Mouse (Mus musculus): ENCODE data around the gene Ppm1h. TPM values are rescaled to one million over a fixed set of nuclear protein-coding genes. Genes with fewer than 3 reads are reported as not detected.

Gene Ppm1h
- polyA plus RNA-seq, 1 experiment: 13.4 TPM

DNA sequence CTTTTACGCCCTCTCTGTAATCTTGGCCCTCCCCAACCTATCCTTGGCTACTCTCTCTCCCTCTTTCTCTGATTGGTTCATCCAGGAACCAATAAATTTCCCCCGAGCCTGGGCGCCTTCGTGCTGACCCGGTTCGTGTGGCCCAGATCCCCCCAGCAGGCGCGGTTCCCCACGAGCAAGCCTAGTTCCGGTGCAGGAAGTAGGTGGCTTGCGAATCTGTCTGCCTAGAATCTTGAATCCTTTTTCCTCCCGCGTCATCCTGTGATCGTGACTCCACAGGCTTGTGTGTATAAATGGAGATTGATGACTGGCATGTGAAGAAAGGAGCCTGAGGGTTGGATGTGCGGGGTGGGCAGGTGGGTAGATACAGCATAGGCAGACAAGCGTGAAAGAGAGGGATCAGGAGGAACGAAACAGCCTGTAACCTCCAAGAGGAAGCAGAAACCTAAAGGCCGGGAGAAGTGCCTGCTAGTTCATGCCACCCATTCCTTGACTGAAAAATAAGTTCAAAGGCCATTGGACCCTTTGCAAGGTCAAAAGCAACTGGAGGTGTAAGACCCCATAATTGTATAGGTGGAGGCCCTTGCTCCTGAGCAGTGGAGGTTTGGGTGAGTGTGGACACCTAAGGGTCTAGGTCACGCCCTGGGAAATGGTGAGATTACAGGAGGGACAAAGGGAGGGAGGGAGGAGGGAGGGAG, 2.0 kb downstream of the Ppm1h start:
- peak; percentile 74 for DNase-seq (ENCODE audit: low read depth)

DNA sequence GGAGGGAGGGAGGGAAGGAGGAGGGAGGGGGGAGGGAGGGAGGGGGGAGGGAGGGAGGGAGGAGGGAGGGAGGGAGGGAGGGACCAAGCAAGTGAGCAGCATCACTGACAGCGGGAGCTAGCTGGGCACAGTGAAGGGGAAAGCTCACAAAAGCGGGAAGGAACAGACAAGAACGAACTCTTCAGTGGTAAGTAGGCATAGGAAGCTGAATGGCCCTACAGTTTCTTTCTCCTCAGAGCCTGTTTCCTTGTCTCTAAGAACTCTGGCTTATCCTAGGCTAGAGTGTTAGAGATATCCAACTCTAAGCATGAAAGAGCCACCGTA, 2.5 kb downstream of the Ppm1h start:
- TF ChIP-seq POLR2A (IDR thresholded peaks at IDR 0.05; ENCODE audit: borderline replicate concordance, extremely low read depth, insufficient read depth, insufficient read length, poor library complexity, severe bottlenecking) (no peak), CTCF (IDR thresholded peaks at IDR 0.05; ENCODE audit: borderline replicate concordance, extremely low read depth, insufficient read depth, insufficient read length) (no peak)
- DNase-seq (ENCODE audit: low read depth): peak; percentile 28

More for the DNA sequence above, 2.0 kb downstream of the Ppm1h start:
- no peak for TF ChIP-seq CTCF (IDR thresholded peaks at IDR 0.05; ENCODE audit: borderline replicate concordance, extremely low read depth, insufficient read depth, insufficient read length)
- TF ChIP-seq POLR2A (IDR thresholded peaks at IDR 0.05; ENCODE audit: borderline replicate concordance, extremely low read depth, insufficient read depth, insufficient read length, poor library complexity, severe bottlenecking): no peak

DNA sequence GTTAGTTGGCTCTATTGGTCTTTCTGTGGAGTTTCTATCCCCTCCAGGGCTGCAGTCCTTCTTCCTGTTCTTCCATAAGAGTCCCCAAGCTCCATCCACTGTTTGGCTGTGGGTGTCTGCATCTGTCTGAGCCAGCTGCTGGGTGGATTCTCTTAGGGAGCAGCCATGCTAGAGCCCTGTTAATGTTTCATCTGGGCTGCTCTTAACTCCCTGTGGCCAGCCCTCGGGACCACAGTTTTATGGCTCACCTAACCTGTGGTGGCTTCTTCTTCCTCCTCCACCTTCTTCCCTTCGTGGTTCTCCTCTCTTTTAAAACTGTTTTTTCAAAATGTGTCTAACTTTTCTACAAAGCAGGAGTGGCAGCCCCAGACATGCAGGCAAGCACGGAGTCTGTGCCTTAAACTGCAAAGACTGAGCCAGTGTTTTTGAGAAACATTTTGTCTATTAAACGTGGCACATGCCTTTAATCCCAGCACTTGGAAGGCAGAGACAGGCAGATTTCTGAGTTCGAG, 5.3 kb downstream of the Ppm1h start:
- no peak for DNase-seq (ENCODE audit: low read depth)
- no peak for TF ChIP-seq CTCF (IDR thresholded peaks at IDR 0.05; ENCODE audit: borderline replicate concordance, extremely low read depth, insufficient read depth, insufficient read length)
- no peak for TF ChIP-seq POLR2A (IDR thresholded peaks at IDR 0.05; ENCODE audit: borderline replicate concordance, extremely low read depth, insufficient read depth, insufficient read length, poor library complexity, severe bottlenecking)

DNA sequence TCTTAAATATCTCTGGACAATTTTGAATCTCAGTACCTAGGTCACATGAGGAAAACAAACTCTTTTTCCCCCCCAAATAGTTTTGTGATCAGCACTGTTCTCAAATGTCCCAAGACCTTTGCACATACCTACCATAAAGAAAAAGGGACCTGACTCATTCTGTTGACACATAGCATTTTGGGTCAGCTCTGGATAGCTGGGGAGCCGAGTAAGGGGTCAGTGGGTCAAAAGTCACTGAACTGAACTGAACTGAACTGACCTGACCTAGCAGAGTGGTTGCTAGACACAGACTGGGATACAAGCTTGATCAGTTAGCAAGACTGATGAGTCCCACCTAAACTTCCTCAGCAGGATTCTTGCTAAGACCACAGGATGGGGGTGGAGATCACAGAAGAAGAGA, 6.7 kb downstream of the Ppm1h start:
- no peak for TF ChIP-seq POLR2A (IDR thresholded peaks at IDR 0.05; ENCODE audit: borderline replicate concordance, extremely low read depth, insufficient read depth, insufficient read length, poor library complexity, severe bottlenecking)
- no peak for TF ChIP-seq CTCF (IDR thresholded peaks at IDR 0.05; ENCODE audit: borderline replicate concordance, extremely low read depth, insufficient read depth, insufficient read length)
- DNase-seq (ENCODE audit: low read depth): no peak

DNA sequence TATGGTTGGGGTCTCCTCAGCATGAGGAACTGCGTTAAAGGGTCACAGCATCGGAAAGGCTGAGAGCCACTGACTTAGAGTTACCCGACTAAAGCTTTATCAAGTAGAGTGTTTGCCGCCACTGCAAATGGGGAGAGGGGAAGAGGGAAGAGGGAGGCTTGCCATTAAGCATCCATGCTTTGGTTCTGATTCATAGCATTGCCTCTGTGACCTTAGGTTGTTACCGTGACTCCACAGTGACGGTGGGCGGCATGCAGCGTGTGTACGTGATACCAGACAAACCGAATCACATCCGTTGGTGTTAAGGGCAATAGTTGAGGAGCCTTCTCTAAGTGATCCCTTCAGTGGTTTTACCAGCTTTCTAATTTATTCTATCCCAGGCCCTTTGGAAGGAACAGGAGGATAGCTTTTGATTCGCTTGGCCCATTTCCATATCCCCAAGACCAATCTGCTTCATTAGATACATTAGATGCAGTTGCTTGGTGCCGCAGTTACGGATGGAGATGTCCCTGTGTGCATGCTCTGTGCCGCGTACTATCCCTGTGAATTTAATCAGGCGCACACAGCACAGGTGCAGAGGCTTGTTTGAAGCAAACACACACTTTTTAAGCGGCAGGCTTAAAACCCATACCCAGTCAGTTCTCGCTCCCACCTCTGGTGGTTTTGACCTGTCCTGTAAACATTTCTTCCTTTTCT, 7.4 kb downstream of the Ppm1h start:
- no peak for TF ChIP-seq CTCF (IDR thresholded peaks at IDR 0.05; ENCODE audit: borderline replicate concordance, extremely low read depth, insufficient read depth, insufficient read length)
- TF ChIP-seq POLR2A (IDR thresholded peaks at IDR 0.05; ENCODE audit: borderline replicate concordance, extremely low read depth, insufficient read depth, insufficient read length, poor library complexity, severe bottlenecking): no peak
- peak; percentile 36 for DNase-seq (ENCODE audit: low read depth)

DNA sequence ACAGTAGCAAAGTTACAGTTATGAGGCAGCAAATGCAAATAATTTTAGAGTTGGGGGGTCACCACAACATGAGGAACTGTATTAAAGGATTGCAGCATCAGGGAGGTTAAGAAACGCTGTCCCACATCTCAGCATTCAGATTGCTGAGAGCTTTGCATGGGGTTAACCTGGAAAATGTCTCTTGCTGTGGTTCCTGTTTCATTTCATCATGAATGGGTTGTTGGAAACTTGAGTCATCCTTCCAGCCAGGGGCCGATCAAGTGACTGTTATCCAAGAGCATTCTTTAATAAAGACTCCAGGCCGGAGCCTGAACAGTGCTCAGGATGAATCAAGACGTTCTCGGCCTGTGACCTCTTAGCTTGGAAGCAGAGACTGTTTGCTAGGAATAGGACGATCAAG, 12.1 kb downstream of the Ppm1h start:
- DNase-seq (ENCODE audit: low read depth): no peak
- TF ChIP-seq POLR2A (IDR thresholded peaks at IDR 0.05; ENCODE audit: borderline replicate concordance, extremely low read depth, insufficient read depth, insufficient read length, poor library complexity, severe bottlenecking) (no peak), CTCF (IDR thresholded peaks at IDR 0.05; ENCODE audit: borderline replicate concordance, extremely low read depth, insufficient read depth, insufficient read length) (no peak)

DNA sequence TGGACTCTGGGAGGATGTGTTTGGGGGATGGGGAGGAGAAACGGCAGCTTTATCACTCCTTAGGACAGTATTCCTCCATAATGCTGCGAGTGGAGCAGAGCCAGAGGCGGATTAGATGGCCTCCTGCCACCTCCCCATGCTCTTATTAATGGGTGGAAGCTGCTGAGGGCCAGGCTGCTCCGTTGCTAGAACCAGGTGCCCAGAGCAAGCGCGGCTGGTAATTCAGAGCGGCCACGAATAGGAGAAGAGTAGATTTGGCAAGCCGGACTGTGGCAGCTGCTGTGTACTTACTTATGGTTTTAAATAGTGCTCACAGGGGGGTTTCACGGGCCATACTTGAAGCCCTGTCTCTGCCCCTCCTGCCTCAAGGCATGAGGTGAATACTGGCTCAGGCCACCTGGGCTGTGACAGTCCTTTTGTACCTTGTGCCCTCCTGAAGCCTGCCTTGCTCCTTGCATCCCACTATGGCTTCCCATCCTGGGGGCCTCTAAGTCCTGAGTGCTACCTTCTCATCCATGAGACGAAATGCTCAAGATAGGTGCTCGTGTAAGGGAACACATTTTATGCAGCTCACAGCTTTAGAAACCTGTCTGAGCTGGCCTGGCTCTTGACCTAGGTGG, 14.7 kb downstream of the Ppm1h start:
- TF ChIP-seq POLR2A (IDR thresholded peaks at IDR 0.05; ENCODE audit: borderline replicate concordance, extremely low read depth, insufficient read depth, insufficient read length, poor library complexity, severe bottlenecking) (no peak), CTCF (IDR thresholded peaks at IDR 0.05; ENCODE audit: borderline replicate concordance, extremely low read depth, insufficient read depth, insufficient read length) (no peak)
- peak; percentile 79 for DNase-seq (ENCODE audit: low read depth)

DNA sequence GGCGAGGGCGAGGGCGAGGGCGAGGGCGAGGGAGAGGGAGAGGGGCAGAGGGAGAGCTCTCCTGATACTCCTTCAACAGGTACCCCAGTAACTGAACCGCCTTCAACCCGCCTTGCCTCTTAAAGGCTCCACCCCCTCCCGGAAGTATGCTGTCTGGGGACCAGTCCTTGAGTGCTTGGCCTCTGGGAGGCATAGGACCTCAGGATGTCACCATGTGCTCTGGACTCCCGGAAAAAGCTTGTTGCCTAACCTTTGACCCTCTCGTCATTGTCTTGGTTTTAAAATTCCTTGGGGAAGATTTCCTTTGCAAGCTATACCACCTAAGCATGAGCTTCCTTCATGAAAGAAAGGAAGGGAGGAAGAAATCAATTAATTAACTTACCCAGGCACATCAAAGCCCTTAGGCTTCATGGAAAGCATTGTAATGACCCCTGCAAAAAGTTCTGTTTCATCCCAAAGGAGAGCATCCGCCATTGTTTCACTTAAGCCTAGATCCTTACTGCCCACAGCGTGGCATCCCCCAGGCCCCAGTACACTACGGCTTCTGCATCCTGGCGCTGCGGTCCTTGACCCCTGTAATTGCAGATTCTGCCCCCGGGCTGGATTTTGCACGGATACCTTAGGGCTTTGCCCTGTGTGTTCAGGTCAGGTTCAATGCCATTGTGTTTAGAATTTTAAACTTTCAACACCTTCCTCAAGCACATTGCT, 15.5 kb downstream of the Ppm1h start:
- DNase-seq (ENCODE audit: low read depth): no peak
- TF ChIP-seq CTCF (IDR thresholded peaks at IDR 0.05; ENCODE audit: borderline replicate concordance, extremely low read depth, insufficient read depth, insufficient read length): no peak
- no peak for TF ChIP-seq POLR2A (IDR thresholded peaks at IDR 0.05; ENCODE audit: borderline replicate concordance, extremely low read depth, insufficient read depth, insufficient read length, poor library complexity, severe bottlenecking)

DNA sequence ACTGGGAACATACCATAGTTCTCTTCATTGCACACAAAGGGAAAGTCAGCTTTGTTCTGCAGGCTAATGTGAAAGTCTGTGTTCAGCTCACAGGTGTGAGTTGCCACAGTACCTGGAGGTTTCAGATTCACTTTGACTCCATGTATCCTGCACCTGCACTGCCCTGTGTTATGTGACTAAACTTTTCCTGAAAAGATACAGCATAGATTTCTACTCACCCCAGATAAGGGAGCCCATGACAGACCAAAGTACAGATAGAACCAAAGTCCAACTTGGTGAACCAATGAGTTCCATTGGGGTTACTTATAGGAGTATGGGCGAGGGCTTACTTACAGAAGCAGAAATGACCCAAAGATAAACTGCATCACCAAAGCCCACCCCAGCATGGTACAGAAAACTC, 17.8 kb downstream of the Ppm1h start:
- TF ChIP-seq POLR2A (IDR thresholded peaks at IDR 0.05; ENCODE audit: borderline replicate concordance, extremely low read depth, insufficient read depth, insufficient read length, poor library complexity, severe bottlenecking) (no peak), CTCF (IDR thresholded peaks at IDR 0.05; ENCODE audit: borderline replicate concordance, extremely low read depth, insufficient read depth, insufficient read length) (no peak)
- DNase-seq (ENCODE audit: low read depth): no peak

DNA sequence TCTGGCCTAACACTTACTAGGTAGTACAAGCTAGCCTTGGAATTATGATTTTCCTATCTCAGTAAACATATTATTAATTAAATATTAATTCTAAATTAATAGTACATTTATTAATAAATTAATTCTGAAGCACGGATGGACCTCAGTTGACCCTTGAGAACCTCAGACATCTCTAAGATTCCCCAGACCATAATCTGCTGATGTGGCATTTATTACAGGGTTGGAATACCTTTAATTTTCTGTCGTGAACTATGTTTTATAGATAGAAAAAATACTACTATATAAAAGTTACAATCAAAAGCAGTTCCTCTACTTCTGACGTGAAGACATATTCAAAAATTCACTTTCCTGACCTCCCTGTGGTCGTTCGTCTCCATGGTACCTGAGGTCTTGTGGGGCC, 19.8 kb downstream of the Ppm1h start:
- no peak for TF ChIP-seq POLR2A (IDR thresholded peaks at IDR 0.05; ENCODE audit: borderline replicate concordance, extremely low read depth, insufficient read depth, insufficient read length, poor library complexity, severe bottlenecking)
- TF ChIP-seq CTCF (IDR thresholded peaks at IDR 0.05; ENCODE audit: borderline replicate concordance, extremely low read depth, insufficient read depth, insufficient read length): no peak
- no peak for DNase-seq (ENCODE audit: low read depth)

DNA sequence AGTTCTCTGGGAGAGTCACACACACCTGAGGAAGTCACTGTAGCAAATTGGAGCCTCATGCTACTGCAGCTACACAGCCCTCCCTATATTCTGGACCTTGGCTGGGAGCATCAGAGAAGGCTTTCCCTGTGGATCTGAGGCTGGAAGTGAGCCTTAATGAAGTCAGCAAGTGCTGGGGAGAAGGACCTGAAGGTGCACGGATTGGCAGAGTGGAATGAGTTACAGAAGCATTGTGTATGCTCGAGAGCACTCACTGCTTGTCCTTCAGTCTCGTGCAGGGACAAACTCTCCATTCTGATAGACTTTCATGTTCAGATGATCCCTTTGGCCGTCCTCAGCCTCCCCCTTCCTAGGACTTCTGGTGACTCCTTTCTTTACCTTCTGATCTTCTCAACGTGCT, 26.3 kb downstream of the Ppm1h start:
- TF ChIP-seq CTCF (IDR thresholded peaks at IDR 0.05; ENCODE audit: borderline replicate concordance, extremely low read depth, insufficient read depth, insufficient read length) (no peak), POLR2A (IDR thresholded peaks at IDR 0.05; ENCODE audit: borderline replicate concordance, extremely low read depth, insufficient read depth, insufficient read length, poor library complexity, severe bottlenecking) (no peak)
- no peak for DNase-seq (ENCODE audit: low read depth)

Measured in brain, embryonic 14.5 days (tissue).